Mouse (Mus musculus) central nervous system, embryonic 11.5 days (tissue): ENCODE measurements around the gene Skint6. TPM values are rescaled to one million over a fixed set of nuclear protein-coding genes. Genes with fewer than 3 reads are reported as not detected.

Source experiments
- polyA plus RNA-seq: library from polyadenylated mRNA; depleted of rRNA; stranded (reverse); fragments of >200 nt; gene quantifications from 2 replicates; pipeline ENCODE4 v1.2.3, GENCODE M21; 2012; rRNA removed

Skint6 gene
- not detected in 2 replicates for polyA plus RNA-seq

GRCm38 (mm10) chr4:113286873-113287272 lies at the start of gene Skint6:
Gene Skint6, minus strand, starts transcription at chr4:113286973.

GRCm38 (mm10) chr4:112774766-112775165 lies 512.0 kb downstream of the Skint6 start, which contains the start of gene Skint10:
Gene Skint10, minus strand, starts transcription at chr4:112774866.

